Mouse (Mus musculus) colon, adult 2 months (tissue): ENCODE measurements around the gene Gm21739. TPM values are rescaled to one million over a fixed set of nuclear protein-coding genes. Genes with fewer than 3 reads are reported as not detected.

Experiments
- polyA plus RNA-seq: library from polyadenylated mRNA; depleted of rRNA; stranded (reverse); fragments of >200 nt; gene quantifications from 2 replicates; pipeline ENCODE4 v1.2.3, GENCODE M21; 2012; rRNA removed

The Gm21739 gene
- polyA plus RNA-seq, result not detected in 2 replicates

DNA sequence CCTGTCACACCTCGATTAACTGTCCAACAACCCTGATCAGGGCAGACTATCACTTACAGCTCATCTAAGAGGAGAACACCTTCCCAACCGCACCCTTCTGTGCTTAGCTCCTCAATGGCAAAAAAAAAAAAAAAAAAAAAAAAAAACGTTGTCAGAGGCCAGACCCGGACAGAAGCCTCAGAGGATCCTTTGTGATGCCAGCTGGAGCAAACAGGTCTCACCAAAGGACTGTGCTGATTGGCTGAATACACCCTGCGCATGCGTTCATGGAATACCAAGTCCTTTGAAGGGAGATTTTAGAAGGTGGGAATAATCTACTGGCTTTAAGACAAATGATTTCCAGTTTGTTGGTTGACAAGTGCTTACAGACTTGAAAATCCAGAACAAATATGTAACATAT, at the start of gene Gm21739:
TSS of gene Gm21739 (minus strand) at position 101 of the 400 bp plus-strand sequence.

